Mouse (Mus musculus) forebrain, embryonic 10.5 days (tissue): ENCODE data around the gene Ecsit. TPM values are rescaled to one million over a fixed set of nuclear protein-coding genes. Genes with fewer than 3 reads are reported as not detected.

Experiments used
- DNase-seq: peaks from one replicate; pipeline ENCODE4 v3.0.0-alpha.2; 2017; ENCODE audit warnings: low spot score; ENCODE audit errors: extremely low spot score
- H3K27ac ChIP-seq: fragments of 300-500 bp; sonication (generic); 2 replicates; pipeline ENCODE4 v1.5.1; 2016; ENCODE audit warnings: mild to moderate bottlenecking
- H3K27me3 ChIP-seq: fragments of 300-500 bp; sonication (generic); 2 replicates; pipeline ENCODE4 v1.6.1; 2016; ENCODE audit warnings: mild to moderate bottlenecking; ENCODE audit not compliant: poor library complexity, severe bottlenecking
- H3K36me3 ChIP-seq: fragments of 300-500 bp; sonication (generic); replicated peaks from 2 replicates; pipeline ENCODE4 v1.6.1; 2016; ENCODE audit warnings: mild to moderate bottlenecking, moderate library complexity
- H3K4me1 ChIP-seq: fragments of 300-500 bp; sonication (generic); 2 replicates; pipeline ENCODE4 v1.6.1; 2016
- H3K4me3 ChIP-seq: fragments of 300-500 bp; sonication (generic); 2 replicates; pipeline ENCODE4 v1.5.1; 2016; ENCODE audit warnings: mild to moderate bottlenecking, moderate library complexity
- H3K9me3 ChIP-seq: fragments of 300-500 bp; sonication (generic); 2 replicates; pipeline ENCODE4 v1.6.1; 2016; ENCODE audit warnings: mild to moderate bottlenecking, moderate library complexity
- WGBS: fragments of 180-500 bp; shearing (Covaris S2); methylation state at CpG from one replicate; pipeline ENCODE4 v1.1.7; 2016; 5-methylcytosine and 5-hydroxymethylcytosine counted together
- polyA plus RNA-seq: library from polyadenylated mRNA; unstranded; fragments of >200 nt; fragmentation: Nextera tagmentation; extraction: Ambion mirVana; gene quantifications from 2 replicates; pipeline ENCODE4 v1.2.1, GENCODE M21; 2016

The Ecsit gene
- polyA plus RNA-seq, 1 experiment from 2014 or later, result 42.0 TPM

GRCm38 (mm10) chr9:22116740-22117426 lies 31.6 kb upstream of the Ecsit start, which contains the start of gene Elof1:
TSS of gene Elof1 (minus strand) at chr9:22117172.
- under 1% methylated on average over 52 of the region's 52 CpGs for WGBS
- Histone ChIP-seq H3K9me3 (no peaks in the 10 kb centered on the region), H3K4me3 (peak within 1 kb of the TSS; percentile 88), H3K27me3 (no peaks in the 10 kb centered on the region), H3K36me3 (peaks cover 27% of the 10 kb centered on the region), H3K27ac (peak within 1 kb of the TSS; percentile 90), H3K4me1 (peaks cover 22% of the 10 kb centered on the region)
- peak; percentile 96 for DNase-seq

GRCm38 (mm10) chr9:22116086-22116485 lies 30.8 kb upstream of the Ecsit start:
- 42% methylated on average over 15 of the region's 15 CpGs for WGBS
- H3K27ac ChIP-seq, result peak overlapping the region; percentile 90
- no peak for DNase-seq

GRCm38 (mm10) chr9:22115635-22116034 lies 30.4 kb upstream of the Ecsit start:
- Histone ChIP-seq H3K4me1 (peaks cover 22% of the 10 kb centered on the region), H3K36me3 (peaks cover 40% of the 10 kb centered on the region), H3K27me3 (no peaks in the 10 kb centered on the region), H3K27ac (0 out of 2 replicates have a peak overlapping the region, but pooled peaks have one; percentile 90), H3K9me3 (no peaks in the 10 kb centered on the region), H3K4me3 (peak overlapping the region; percentile 88)
- 92% methylated on average over 4 of the region's 4 CpGs for WGBS
- no peak for DNase-seq

More at GRCm38 (mm10) chr9:22116086-22116485, 30.8 kb upstream of the Ecsit start:
- peaks cover 22% of the 10 kb centered on the region for H3K4me1 ChIP-seq
- H3K4me3 ChIP-seq, result peak overlapping the region; percentile 88
- H3K36me3 ChIP-seq, result peaks cover 35% of the 10 kb centered on the region
- no peaks in the 10 kb centered on the region for H3K9me3 ChIP-seq
- no peaks in the 10 kb centered on the region for H3K27me3 ChIP-seq

- H3K27me3 ChIP-seq, result no peaks in the 10 kb centered on the region
- H3K9me3 ChIP-seq, result no peaks in the 10 kb centered on the region; the same call in 1 of the 2 replicates
- H3K4me1 ChIP-seq, result no peaks in the 10 kb centered on the region
- H3K4me3 ChIP-seq, result no peak overlapping the region
- H3K36me3 ChIP-seq, result peaks cover 47% of the 10 kb centered on the region
- DNase-seq, result no peak
- 93% methylated on average over 9 of the region's 9 CpGs for WGBS
- no peak overlapping the region for H3K27ac ChIP-seq
These were observed 23.0 kb upstream of the Ecsit start for GRCm38 (mm10) chr9:22108194-22108593.

GRCm38 (mm10) chr9:22099922-22100321 lies 14.7 kb upstream of the Ecsit start:
- Histone ChIP-seq H3K4me3 (no peak overlapping the region), H3K4me1 (peaks cover 19% of the 10 kb centered on the region), H3K36me3 (no peaks in the 10 kb centered on the region), H3K9me3 (no peaks in the 10 kb centered on the region), H3K27ac (no peak overlapping the region), H3K27me3 (peaks cover 61% of the 10 kb centered on the region)
- WGBS, result 6% methylated on average over 18 of the region's 18 CpGs
- no peak for DNase-seq

- H3K4me1 ChIP-seq, result peaks cover 19% of the 10 kb centered on the region
- WGBS, result 8% methylated on average over 14 of the region's 14 CpGs
- no peak for DNase-seq
- no peak within 1 kb of the TSS for H3K27ac ChIP-seq
- no peak within 1 kb of the TSS; the same call in 1 of the 2 replicates for H3K4me3 ChIP-seq
- H3K36me3 ChIP-seq, result no peaks in the 10 kb centered on the region
- no peaks in the 10 kb centered on the region for H3K9me3 ChIP-seq
- H3K27me3 ChIP-seq, result peaks cover 66% of the 10 kb centered on the region
These were observed 13.9 kb upstream of the Ecsit start, which contains the start of gene Cnn1 for GRCm38 (mm10) chr9:22098993-22099696. TSS of gene Cnn1 (plus strand) at chr9:22099216.

GRCm38 (mm10) chr9:22095854-22096307 lies 10.6 kb upstream of the Ecsit start:
- Histone ChIP-seq H3K9me3 (no peaks in the 10 kb centered on the region), H3K36me3 (no peaks in the 10 kb centered on the region), H3K4me3 (peak overlapping the region; percentile 55), H3K4me1 (peaks cover 19% of the 10 kb centered on the region), H3K27me3 (peaks cover 61% of the 10 kb centered on the region), H3K27ac (peak overlapping the region; percentile 86)
- 5% methylated on average over 24 of the region's 24 CpGs for WGBS
- peak; percentile 78 for DNase-seq

- Histone ChIP-seq H3K27me3 (peaks cover 30% of the 10 kb centered on the region), H3K36me3 (no peaks in the 10 kb centered on the region), H3K9me3 (no peaks in the 10 kb centered on the region), H3K27ac (no peak overlapping the region), H3K4me1 (peaks cover 7% of the 10 kb centered on the region; the same call in 1 of the 2 replicates), H3K4me3 (no peak overlapping the region)
- DNase-seq, result no peak
- 90% methylated on average over 6 of the region's 6 CpGs for WGBS
These were observed 7.5 kb upstream of the Ecsit start for GRCm38 (mm10) chr9:22092746-22093145.

GRCm38 (mm10) chr9:22089986-22090385 lies 4.7 kb upstream of the Ecsit start:
- H3K9me3 ChIP-seq, result no peaks in the 10 kb centered on the region
- H3K27ac ChIP-seq, result no peak overlapping the region
- DNase-seq, result no peak
- 90% methylated on average over 7 of the region's 7 CpGs for WGBS
- H3K4me1 ChIP-seq, result peaks cover 7% of the 10 kb centered on the region
- H3K4me3 ChIP-seq, result no peak overlapping the region
- H3K36me3 ChIP-seq, result no peaks in the 10 kb centered on the region
- peaks cover 11% of the 10 kb centered on the region for H3K27me3 ChIP-seq

GRCm38 (mm10) chr9:22089281-22089680 lies 4.0 kb upstream of the Ecsit start:
- WGBS, result 94% methylated on average over 7 of the region's 7 CpGs
- H3K27me3 ChIP-seq, result peaks cover 5% of the 10 kb centered on the region; the same call in 1 of the 2 replicates
- H3K9me3 ChIP-seq, result no peaks in the 10 kb centered on the region
- peaks cover 13% of the 10 kb centered on the region for H3K4me1 ChIP-seq
- DNase-seq, result no peak
- no peak overlapping the region for H3K4me3 ChIP-seq
- no peaks in the 10 kb centered on the region for H3K36me3 ChIP-seq
- H3K27ac ChIP-seq, result no peak overlapping the region

GRCm38 (mm10) chr9:22087034-22087618 lies 1.9 kb upstream of the Ecsit start:
- no peaks in the 10 kb centered on the region for H3K27me3 ChIP-seq
- no peak overlapping the region for H3K27ac ChIP-seq
- peaks cover 13% of the 10 kb centered on the region for H3K4me1 ChIP-seq
- H3K36me3 ChIP-seq, result peaks cover 6% of the 10 kb centered on the region
- 80% methylated on average over 2 of the region's 2 CpGs for WGBS
- no peak for DNase-seq
- no peak overlapping the region for H3K4me3 ChIP-seq
- H3K9me3 ChIP-seq, result no peaks in the 10 kb centered on the region

- no peak for DNase-seq
- Histone ChIP-seq H3K27ac (peak overlapping the region; percentile 84; the same call in 1 of the 2 replicates), H3K4me3 (peak overlapping the region; percentile 87), H3K4me1 (peaks cover 13% of the 10 kb centered on the region), H3K9me3 (no peaks in the 10 kb centered on the region), H3K36me3 (peaks cover 9% of the 10 kb centered on the region), H3K27me3 (no peaks in the 10 kb centered on the region)
- 89% methylated on average over 6 of the region's 6 CpGs for WGBS
These were observed 774 bp upstream of the Ecsit start for GRCm38 (mm10) chr9:22086012-22086411.
